Mouse (Mus musculus) left cerebral cortex, adult 9 months (tissue): ENCODE results near the gene Fam217a.
A peak's percentile ranks its signal among the peaks of the same experiment; 100 is the strongest.
"Not testable (repeated sequence)": the region's sequence is repeated elsewhere in the genome, so short reads cannot be mapped to it uniquely, and the experiment has no call there.

Experiments
- DNase-seq, 2 experiments: peaks; one replicate each; pipeline ENCODE4 v3.0.0; 2022; ENCODE audit warnings: low spot score in 2 of 2

Gene Fam217a

DNA sequence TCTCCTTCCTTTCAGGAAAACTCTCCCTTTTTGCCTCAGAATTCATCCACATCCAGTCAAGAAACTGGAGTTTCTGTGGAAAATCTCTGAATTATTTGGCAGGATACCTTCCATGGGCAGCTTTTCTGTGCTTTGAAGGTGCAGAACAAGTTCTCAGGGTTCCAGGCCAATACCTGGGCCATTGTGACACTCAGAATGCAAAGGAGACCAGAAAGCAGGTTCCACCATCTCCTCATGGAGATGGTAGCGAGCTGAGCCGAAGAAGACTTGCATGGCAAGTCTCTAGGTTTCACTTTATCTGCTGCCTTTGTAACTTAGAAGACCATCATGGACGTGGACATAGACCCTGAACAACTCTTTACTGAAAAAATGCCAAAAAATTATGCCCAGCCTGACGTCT, at the start of gene Fam217a, which contains the start of gene 4933417A18Rik:
Gene Fam217a, minus strand, starts transcription at position 101 of the 400 bp plus-strand sequence.
Gene 4933417A18Rik, plus strand, starts transcription at position 200 of the 400 bp plus-strand sequence.
- DNase-seq = no peak

- no peak for DNase-seq
Observed at GRCm38 (mm10) chr13:34973770-34974169, 49.7 kb upstream of the Fam217a start.

DNA sequence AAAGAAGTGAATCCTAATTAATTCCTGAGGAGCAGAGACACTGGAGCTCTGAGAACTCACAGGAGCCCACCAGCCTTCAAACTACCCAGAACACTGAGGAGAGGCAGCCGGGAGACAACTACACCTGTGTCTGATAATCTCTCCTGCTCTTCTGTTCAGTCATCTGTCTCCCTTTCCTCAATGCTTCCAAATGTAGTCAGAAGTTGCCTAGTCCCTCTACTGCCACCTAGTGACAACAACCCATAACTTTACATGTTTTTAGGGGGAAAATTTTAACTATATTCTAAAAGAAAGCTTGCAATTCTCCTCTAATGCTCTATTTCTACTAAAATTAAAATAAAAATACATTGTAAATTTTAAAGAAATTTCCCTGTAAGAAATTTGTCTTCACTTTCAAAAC, 49.0 kb upstream of the Fam217a start:
- no peak for DNase-seq

GRCm38 (mm10) chr13:34972456-34972855, 48.3 kb upstream of the Fam217a start:
- not testable (repeated sequence) for DNase-seq

GRCm38 (mm10) chr13:34965647-34966046, 41.5 kb upstream of the Fam217a start:
- DNase-seq = not testable (repeated sequence)

DNA sequence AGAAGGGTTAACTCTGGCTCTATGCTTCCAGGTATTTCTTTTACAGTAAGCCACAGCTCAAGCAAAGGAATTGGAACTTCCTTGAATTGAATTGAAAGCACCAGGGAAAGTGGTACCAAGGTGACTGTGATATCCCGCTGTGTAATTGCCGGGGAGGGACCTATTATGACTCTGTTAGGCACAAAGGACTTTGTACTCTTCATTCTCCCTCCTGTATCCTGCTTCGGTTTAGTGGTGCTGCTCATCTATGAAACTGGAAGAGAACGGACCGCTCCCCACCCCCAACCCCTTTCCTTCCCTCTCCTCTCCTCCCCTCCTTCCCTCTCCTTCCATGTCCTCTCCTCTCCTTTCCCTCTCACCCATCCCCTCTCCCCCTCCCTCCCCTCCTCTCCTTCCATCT, 40.8 kb upstream of the Fam217a start:
- no peak for DNase-seq

- no peak for DNase-seq
Observed at GRCm38 (mm10) chr13:34964419-34964818, 40.3 kb upstream of the Fam217a start.

DNA sequence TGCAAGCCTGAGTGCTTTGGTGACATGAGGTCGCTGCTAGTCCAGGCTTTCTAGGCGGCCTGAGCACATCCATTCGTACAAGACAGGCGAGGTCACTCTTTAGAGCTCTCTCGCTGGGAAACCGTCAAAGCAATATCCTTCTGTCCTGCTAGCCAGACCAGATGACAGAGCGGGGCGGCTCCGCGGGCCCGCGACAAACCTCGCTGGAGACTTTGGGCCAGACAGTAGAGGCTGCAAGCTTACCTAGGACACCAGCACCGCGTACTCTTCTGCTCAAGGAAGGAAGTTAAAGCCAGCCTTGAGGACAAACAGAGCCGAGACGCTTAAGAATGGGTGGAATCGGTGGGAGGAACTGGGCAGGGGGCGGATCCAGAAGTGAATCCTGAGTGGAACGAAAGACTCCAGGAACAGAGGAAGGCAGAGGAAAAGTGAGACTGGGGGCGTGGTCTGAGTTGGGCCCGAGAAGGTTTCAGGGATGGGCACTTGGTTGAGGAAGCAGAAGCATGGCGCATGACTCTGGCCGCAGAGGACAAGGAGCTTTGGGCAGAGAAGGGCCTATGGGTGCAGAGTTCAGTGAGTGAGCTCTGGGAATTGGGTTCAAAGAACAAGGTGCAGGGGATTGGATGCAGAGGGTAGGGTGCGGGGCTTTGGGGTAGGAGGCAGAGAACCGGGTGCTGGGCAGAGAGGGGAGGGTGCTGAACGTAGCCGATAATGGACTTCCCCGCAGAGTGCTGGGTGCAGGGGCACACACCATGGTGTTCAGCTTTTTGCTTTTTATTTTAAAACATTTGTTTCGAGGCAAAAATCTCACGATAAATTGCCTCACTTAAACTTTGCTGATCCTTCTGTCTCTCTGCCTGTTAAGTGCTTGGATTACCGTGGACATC, 39.6 kb upstream of the Fam217a start, which contains the start of gene Eci3:
Gene Eci3, minus strand, starts transcription at position 300 of the 887 bp plus-strand sequence.
- DNase-seq = no peak

- DNase-seq = no peak
Observed at GRCm38 (mm10) chr13:34960996-34961770, 37.1 kb upstream of the Fam217a start.

GRCm38 (mm10) chr13:34958158-34958557, 34.0 kb upstream of the Fam217a start:
- not testable (repeated sequence) for DNase-seq

DNA sequence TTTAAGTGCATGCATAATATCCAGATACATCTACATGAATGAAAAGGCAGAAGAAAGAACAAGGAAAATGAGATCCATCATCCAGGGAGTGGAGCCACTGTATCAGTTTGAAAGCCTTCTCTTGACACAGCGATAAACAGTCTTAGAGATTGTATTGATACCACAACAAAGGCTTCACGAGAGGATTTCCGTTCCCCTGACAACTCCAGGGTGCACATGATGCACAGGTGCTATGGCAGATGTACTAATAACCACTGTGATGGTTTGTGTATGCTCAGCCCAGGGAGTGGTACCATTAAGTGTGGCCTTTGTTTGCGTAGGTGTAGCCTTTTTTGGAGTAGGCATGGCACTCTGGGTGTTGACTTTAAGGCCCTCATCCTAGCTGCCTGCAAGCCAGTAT, 32.8 kb upstream of the Fam217a start:
- no peak for DNase-seq

GRCm38 (mm10) chr13:34951437-34951836, 27.3 kb upstream of the Fam217a start:
- DNase-seq = not testable (repeated sequence)

GRCm38 (mm10) chr13:34942370-34942769, 18.3 kb upstream of the Fam217a start:
- no peak for DNase-seq

DNA sequence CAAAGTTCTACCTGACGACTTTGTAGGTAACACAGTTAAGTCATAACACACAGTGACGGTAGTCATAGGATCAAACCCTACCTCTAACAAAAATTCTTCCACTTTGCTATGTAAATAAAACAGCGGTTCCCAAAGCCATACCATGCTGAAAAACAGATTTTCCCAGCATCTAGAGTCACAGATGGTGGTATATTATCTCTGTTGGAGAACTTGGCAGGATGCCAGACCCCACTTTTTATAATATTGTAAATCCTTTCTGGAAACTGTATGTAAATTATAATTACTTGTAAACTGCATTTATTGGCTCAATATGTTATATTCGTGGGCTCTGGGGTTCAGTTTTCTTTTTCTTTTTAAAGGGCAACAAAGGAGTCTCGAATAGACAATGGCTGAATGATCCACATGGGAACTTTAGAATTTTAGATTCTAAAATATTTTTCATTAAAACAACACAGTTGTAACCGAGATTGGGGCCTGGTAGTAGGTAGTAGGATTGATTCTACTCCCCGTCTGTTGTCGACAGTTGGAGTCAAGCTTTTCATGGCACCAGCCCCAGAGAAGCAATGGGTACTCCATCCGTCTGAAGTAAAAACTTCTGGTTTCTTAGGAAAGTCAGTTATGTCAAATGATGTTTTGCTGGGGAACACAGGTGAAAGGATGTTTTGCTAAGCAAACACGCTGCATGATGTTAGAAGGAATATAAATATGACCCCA, 11.0 kb upstream of the Fam217a start:
- DNase-seq = peak in 1 of 2 experiments; percentile 11

DNA sequence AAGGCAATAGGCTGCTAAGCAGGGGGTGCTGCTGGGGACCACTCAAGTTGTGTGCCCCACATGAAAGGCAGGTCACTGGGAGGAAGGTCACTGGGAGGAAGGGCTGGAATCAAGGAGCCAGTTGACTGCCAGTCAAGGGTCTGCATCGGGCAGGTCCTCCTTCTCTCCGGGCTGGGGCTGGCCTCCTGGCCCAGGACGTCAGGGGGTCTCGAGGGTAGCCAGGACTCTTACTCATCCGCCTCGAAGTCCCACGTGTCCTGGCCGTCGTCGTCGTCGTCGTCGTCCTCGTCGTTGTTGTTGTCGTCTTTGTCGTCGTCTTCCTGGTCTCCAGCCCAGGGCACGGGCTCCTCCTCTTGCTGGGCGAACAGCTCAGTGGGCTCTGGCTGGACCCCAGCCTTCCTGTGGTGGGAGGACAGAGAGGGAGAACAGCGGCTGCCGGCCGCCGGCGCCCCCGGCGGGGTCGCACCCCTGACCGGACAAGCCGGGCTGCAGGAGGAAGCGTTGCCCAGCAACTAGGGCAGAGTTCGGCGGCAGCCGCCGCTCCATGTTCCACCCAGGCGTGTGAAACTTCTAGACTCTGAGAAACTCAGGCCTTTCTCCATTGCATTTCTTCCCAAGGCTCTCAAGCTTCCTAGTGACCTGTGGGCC, 7.5 kb downstream of the Fam217a start:
- no peak for DNase-seq

DNA sequence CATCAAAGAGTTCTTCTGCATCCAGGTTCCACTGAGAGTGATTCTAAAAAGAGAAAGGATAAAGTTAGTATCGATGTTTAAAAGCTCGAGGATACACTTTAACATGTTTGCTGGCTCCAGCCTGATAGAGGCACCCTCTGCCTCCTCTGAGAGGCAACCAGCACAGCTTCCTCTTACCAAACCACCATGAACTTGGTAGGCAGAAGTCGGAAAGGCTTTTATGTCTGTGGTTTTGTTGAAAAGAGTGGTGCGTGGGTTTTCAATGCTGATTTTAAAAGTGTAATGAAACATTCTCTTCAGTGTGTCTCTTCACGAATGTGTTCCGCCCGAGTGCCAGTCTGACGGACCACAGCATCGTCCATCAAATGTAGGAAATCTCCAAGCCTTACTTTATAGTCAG, 9.5 kb downstream of the Fam217a start:
- no peak for DNase-seq

- no peak for DNase-seq
Observed at GRCm38 (mm10) chr13:34892871-34893270, 31.2 kb downstream of the Fam217a start.

GRCm38 (mm10) chr13:34876481-34876880, 47.6 kb downstream of the Fam217a start:
- DNase-seq = no peak

GRCm38 (mm10) chr13:34875741-34876445, 48.2 kb downstream of the Fam217a start:
- DNase-seq = no peak

DNA sequence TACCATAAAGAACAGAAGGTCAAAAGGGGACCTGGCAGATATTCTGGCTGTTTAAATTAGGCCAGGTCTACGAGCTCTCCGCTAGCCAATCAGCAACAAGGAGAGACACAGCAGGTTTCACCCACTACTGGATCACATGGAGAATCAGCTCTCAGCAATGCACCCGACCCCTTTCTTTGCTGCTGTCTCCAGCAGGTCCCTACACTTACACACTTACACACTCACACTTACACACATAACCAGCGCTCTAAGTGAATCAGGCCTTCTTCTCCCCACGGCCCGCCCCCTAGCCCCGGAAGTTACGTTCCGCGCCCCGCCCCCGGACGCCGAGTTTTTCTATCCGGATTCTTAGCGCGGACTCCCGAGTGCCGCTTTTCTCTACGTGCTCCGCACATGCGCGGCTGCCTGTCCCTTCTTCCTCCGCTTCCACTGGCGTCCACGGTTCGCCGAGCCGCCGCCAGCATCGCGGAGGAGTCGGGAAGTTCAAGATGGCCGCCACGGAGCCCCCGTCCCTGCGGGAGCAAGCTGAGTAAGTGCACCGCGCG, 48.9 kb downstream of the Fam217a start, which contains the start of gene Prpf4b:
Gene Prpf4b, plus strand, starts transcription at position 137 of the 545 bp plus-strand sequence.
- DNase-seq = peak; percentile 82 to 95
